ENCODE assay signal across 16 mouse cellular contexts in genomic region chr19:4370254-4370653, GRCm38 (mm10). TPM values are rescaled to one million over a fixed set of nuclear protein-coding genes. Genes with fewer than 3 reads are reported as not detected.
DNase-seq lines count a peak whose midpoint lies in the region.
"Had no signal": no experiment of that assay in that cellular context is flagged by ENCODE, and none has a peak within 500 bp of the region (broad histone marks: within the 10 kb centered on the region; RNA-seq: fewer than 3 reads in every experiment).

No protein-coding gene starts in this region.

- peak; percentile 10 for DNase-seq in adrenal gland, postnatal 14 days
- no peak for DNase-seq in adrenal gland, adult 2 months
- DNase-seq in 3T3-L1 (ENCODE audit: low read depth, low spot score) (peak; percentile 17), NIH3T3 (ENCODE audit: low read depth) (peak; percentile 43)
- no peak for DNase-seq in thymus, postnatal 0 days (ENCODE audit: low spot score)
- DNase-seq in heart, adult 9 months (ENCODE audit: low spot score in 2 of 2) = no peak
- DNase-seq: adrenal gland, adult 8-10 months; cerebellum, adult 18-20 months; cerebellum, adult 9-10 months; cerebellum, postnatal 14 days; gastrocnemius, postnatal 10 days; gastrocnemius, postnatal 36 days; heart, postnatal 10 days; heart, postnatal 36 days; kidney, adult 18-20 months; kidney, adult 9 months had no signal

RNA-seq across cellular contexts. Expression of gene Kdm2a, which starts 27.8 kb away (rescaled TPM):
- total RNA-seq in adrenal gland, postnatal 14 days (2021) = 96.2 and 111 TPM in 2 replicates
- total RNA-seq in adrenal gland, adult 2 months (2021) = 100 to 1,000 TPM in 1 of 2 experiments, 10 to 100 TPM in 1; 81.7 to 155 TPM
- polyA plus RNA-seq in adrenal gland, adult 2 months (2012; rRNA removed) = 66.3 and 78.0 TPM in 2 replicates
- 26.0 and 27.6 TPM in 2 replicates for polyA plus RNA-seq in thymus, postnatal 0 days (2015; fragmentation: Nextera tagmentation; extraction: Ambion mirVana)

Comparison
In these comparisons a context has a peak if more than half of its experiments do, and no peak if none do; other contexts are left out.
1. DNase-seq: peak in adrenal gland, postnatal 14 days (single experiment), 3T3-L1 (single experiment) and NIH3T3 (single experiment); none in adrenal gland, adult 2 months (single experiment), thymus, postnatal 0 days (single experiment) and heart, adult 9 months (0 of 2).